32 mouse cellular contexts compared by ENCODE assay signal in the genomic region with DNA sequence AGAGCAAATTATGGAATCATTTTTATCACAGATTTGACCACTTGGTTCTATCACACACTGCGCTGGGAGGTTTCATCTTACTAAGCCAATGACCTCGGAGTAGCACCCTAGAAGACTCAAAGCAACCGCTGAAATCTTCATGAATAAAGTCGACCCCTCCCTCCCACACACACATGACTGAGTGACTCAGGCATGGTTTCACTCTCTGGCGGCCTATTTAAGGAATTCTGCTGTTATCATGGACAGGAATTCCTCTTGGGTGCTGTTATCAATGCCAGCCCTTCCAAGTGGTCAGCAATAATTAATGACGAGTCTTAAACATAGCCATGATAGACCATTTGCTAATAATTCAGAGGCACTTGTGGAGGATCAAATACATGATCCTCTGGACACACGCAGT. TPM values are rescaled to one million over a fixed set of nuclear protein-coding genes. Genes with fewer than 3 reads are reported as not detected.
DNase-seq lines count a peak whose midpoint lies in the region; ATAC-seq and TF ChIP-seq lines count a peak whose summit lies in the region.
"Had no signal": no experiment of that assay in that cellular context is flagged by ENCODE, and none has a peak within 500 bp of the region (broad histone marks: within the 10 kb centered on the region; RNA-seq: fewer than 3 reads in every experiment).

No protein-coding gene starts in this region.

- H3K4me1 ChIP-seq in heart, embryonic 12.5 days (replicated peaks): peaks cover 51% of the 10 kb centered on the region
- no peaks in the 10 kb centered on the region for H3K4me1 ChIP-seq in liver, postnatal 0 days (ENCODE audit: insufficient read depth)
- H3K4me1 ChIP-seq: embryonic facial prominence, embryonic 12.5 days; neural tube, embryonic 12.5 days had no signal

- no peak for TF ChIP-seq EP300 in liver, postnatal 0 days (IDR thresholded peaks at IDR 0.05; ENCODE audit: low read depth)

- no peak overlapping the region; the same call in 1 of the 2 replicates for H3K27ac ChIP-seq in heart, embryonic 12.5 days (ENCODE audit: poor library complexity, severe bottlenecking)
- 0 out of 2 replicates have a peak overlapping the region, but pooled peaks have one; percentile 35 for H3K27ac ChIP-seq in liver, postnatal 0 days (ENCODE audit: low read depth)
- H3K27ac ChIP-seq: embryonic facial prominence, embryonic 12.5 days; forebrain, embryonic 12.5 days; hindbrain, embryonic 14.5 days; layer of hippocampus, adult 2 months; neural tube, embryonic 12.5 days had no signal

- no peak overlapping the region for H3ac ChIP-seq in C2C12 (ENCODE audit: control insufficient read depth, insufficient read length, low read depth)

- peak overlapping the region; percentile 40 for H3K4me2 ChIP-seq in heart, embryonic 12.5 days
- no peak overlapping the region for H3K4me2 ChIP-seq in liver, postnatal 0 days (ENCODE audit: low read depth, low read length)
- H3K4me2 ChIP-seq: embryonic facial prominence, embryonic 12.5 days; forebrain, embryonic 12.5 days; hindbrain, embryonic 14.5 days; liver, embryonic 11.5 days; lung, embryonic 14.5 days; neural tube, embryonic 12.5 days had no signal

- H3K27me3 ChIP-seq in heart, embryonic 12.5 days (replicated peaks): peaks cover 37% of the 10 kb centered on the region
- H3K27me3 ChIP-seq in liver, postnatal 0 days (ENCODE audit: insufficient read depth, low read length): no peaks in the 10 kb centered on the region
- H3K27me3 ChIP-seq in C2C12 (ENCODE audit: control insufficient read depth, insufficient read depth, insufficient read length): no peaks in the 10 kb centered on the region
- H3K27me3 ChIP-seq: embryonic facial prominence, embryonic 12.5 days; forebrain, embryonic 12.5 days; neural tube, embryonic 12.5 days had no signal

- 21% methylated on average over 7 of the region's 7 CpGs for WGBS in heart, embryonic 12.5 days
- WGBS in liver, postnatal 0 days (ENCODE audit: insufficient replicate concordance): 59% methylated on average over 7 of the region's 7 CpGs

- H3K9ac ChIP-seq in heart, embryonic 12.5 days: no peak overlapping the region
- H3K9ac ChIP-seq in liver, postnatal 0 days (replicated peaks): no peak overlapping the region
- H3K9ac ChIP-seq: embryonic facial prominence, embryonic 12.5 days; forebrain, embryonic 12.5 days; hindbrain, embryonic 14.5 days; lung, embryonic 14.5 days; neural tube, embryonic 12.5 days had no signal

- no peak for DNase-seq in heart, adult 8-10 months (ENCODE audit: low spot score)
- no peak for DNase-seq in liver, postnatal 0 days
- DNase-seq in liver (no peak), 3T3-L1 (ENCODE audit: low read depth, low spot score) (peak; percentile 44)
- DNase-seq in ovary, adult 18-20 months (ENCODE audit: low spot score): no peak
- no peak for DNase-seq in thymus, postnatal 25 days
- DNase-seq: adrenal gland, adult 2 months; cerebellum, adult 11-12 months; cerebellum, postnatal 10 days; gastrocnemius, postnatal 25 days; kidney, adult 18-20 months; kidney, postnatal 25 days; layer of hippocampus, postnatal 36 days; lung, embryonic 14.5 days; midbrain, embryonic 14.5 days; thymus, postnatal 14 days had no signal

- ATAC-seq in heart, embryonic 12.5 days (ENCODE audit: insufficient number of reproducible peaks, low FRiP score): no peak
- no peak for ATAC-seq in liver, postnatal 0 days
- ATAC-seq: inflammation-experienced regulatory T-cells, adult 6 months had no signal

- no peaks in the 10 kb centered on the region for H3K9me3 ChIP-seq in heart, embryonic 12.5 days (replicated peaks)
- H3K9me3 ChIP-seq in liver, postnatal 0 days (ENCODE audit: low read length): no peaks in the 10 kb centered on the region
- H3K9me3 ChIP-seq: embryonic facial prominence, embryonic 12.5 days; forebrain, embryonic 12.5 days; neural tube, embryonic 12.5 days had no signal

- no peaks in the 10 kb centered on the region for H3K79me3 ChIP-seq in C2C12 (ENCODE audit: low read depth)

- no peaks in the 10 kb centered on the region for H3K79me2 ChIP-seq in C2C12 (ENCODE audit: control insufficient read depth, insufficient read depth)

- H3K4me3 ChIP-seq in heart, embryonic 12.5 days: no peak overlapping the region
- no peak overlapping the region for H3K4me3 ChIP-seq in liver, postnatal 0 days (ENCODE audit: low read depth, low read length)
- H3K4me3 ChIP-seq in C2C12 (ENCODE audit: insufficient read depth, poor library complexity, severe bottlenecking): no peak overlapping the region
- H3K4me3 ChIP-seq: embryonic facial prominence, embryonic 12.5 days; forebrain, embryonic 12.5 days; layer of hippocampus, adult 2 months; neural tube, embryonic 12.5 days had no signal

- no peaks in the 10 kb centered on the region for H3K36me3 ChIP-seq in heart, embryonic 12.5 days
- no peaks in the 10 kb centered on the region for H3K36me3 ChIP-seq in liver, postnatal 0 days (replicated peaks; ENCODE audit: insufficient read depth, low read length)
- H3K36me3 ChIP-seq in C2C12 (ENCODE audit: control insufficient read depth, insufficient read depth): no peaks in the 10 kb centered on the region
- H3K36me3 ChIP-seq: embryonic facial prominence, embryonic 12.5 days; forebrain, embryonic 12.5 days; neural tube, embryonic 12.5 days had no signal

- TF ChIP-seq CTCF in liver, postnatal 0 days (IDR thresholded peaks at IDR 0.05; ENCODE audit: low read depth): no peak
- no peak for TF ChIP-seq CTCF in C2C12 (IDR thresholded peaks at IDR 0.05; ENCODE audit: control insufficient read depth, insufficient read depth, insufficient read length)

TF ChIP-seq in C2C12, 6 proteins besides CTCF, POLR2A, EP300 and RAD21:
- no peak for TF ChIP-seq MYOD1 (IDR thresholded peaks at IDR 0.05; ENCODE audit: control insufficient read depth, insufficient read length, low read depth)
- peak; percentile 45 for TF ChIP-seq USF1 (IDR thresholded peaks at IDR 0.05; ENCODE audit: low read depth)

RNA-seq across cellular contexts. Expression of a gene that starts 6.5 kb away (rescaled TPM):
- 6.7 and 7.3 TPM in 2 replicates for polyA plus RNA-seq in heart, embryonic 12.5 days (2016; fragmentation: Nextera tagmentation; extraction: Ambion mirVana)
- total RNA-seq in heart, adult 8-10 months (2022): 10 to 100 TPM; 20.9 to 75.6 (median 50.9) TPM
- polyA plus RNA-seq in liver, postnatal 0 days (2015; fragmentation: Nextera tagmentation; extraction: Ambion mirVana): 0.34 and 0.36 TPM in 2 replicates
- polyA plus RNA-seq in C2C12 (2012; fragmentation: generic; extraction: Trizol): not detected
- total RNA-seq: adrenal gland, adult 2 months; gastrocnemius, postnatal 25 days; layer of hippocampus, adult 2 months; layer of hippocampus, postnatal 36 days; left cerebral cortex, postnatal 10 days; megakaryocyte-erythroid progenitor cell, adult 5-6 weeks had no signal
- polyA plus RNA-seq: adrenal gland, adult 2 months; cortical plate, adult 2 months; embryonic facial prominence, embryonic 12.5 days; forebrain, embryonic 12.5 days; hindbrain, embryonic 14.5 days; inflammation-experienced regulatory T-cells, adult 6 months; limb, embryonic 11.5 days; lung, embryonic 14.5 days; midbrain, embryonic 14.5 days; neural tube, embryonic 12.5 days; spleen, adult 2 months; stomach, embryonic 14.5 days had no signal

RNA-seq across cellular contexts. Expression of a gene that starts 33.6 kb away (rescaled TPM):
- polyA plus RNA-seq in heart, embryonic 12.5 days (2016; fragmentation: Nextera tagmentation; extraction: Ambion mirVana): 2.1 and 2.5 TPM in 2 replicates
- 1 to 10 TPM in 3 of 4 experiments, under 1 TPM in 1; 0.53 to 2.5 (median 1.5) TPM for total RNA-seq in heart, adult 8-10 months (2022)
- polyA plus RNA-seq in liver, postnatal 0 days (2015; fragmentation: Nextera tagmentation; extraction: Ambion mirVana): not detected in 2 replicates
- polyA plus RNA-seq in C2C12 (2012; fragmentation: generic; extraction: Trizol): not detected
- total RNA-seq: megakaryocyte-erythroid progenitor cell, adult 5-6 weeks had no signal
- polyA plus RNA-seq: inflammation-experienced regulatory T-cells, adult 6 months; limb, embryonic 11.5 days; midbrain, embryonic 14.5 days; neural tube, embryonic 12.5 days; spleen, adult 2 months had no signal

RNA-seq across cellular contexts. Expression of a gene that starts 49.1 kb away (rescaled TPM):
- not detected in 2 replicates for polyA plus RNA-seq in heart, embryonic 12.5 days (2016; fragmentation: Nextera tagmentation; extraction: Ambion mirVana)
- total RNA-seq in heart, adult 8-10 months (2022): not detected
- not detected in 2 replicates for polyA plus RNA-seq in liver, postnatal 0 days (2015; fragmentation: Nextera tagmentation; extraction: Ambion mirVana)
- polyA plus RNA-seq in C2C12 (2012; fragmentation: generic; extraction: Trizol): not detected
- total RNA-seq: adrenal gland, adult 2 months; gastrocnemius, postnatal 25 days; heart, postnatal 10 days; layer of hippocampus, adult 2 months; layer of hippocampus, postnatal 36 days; left cerebral cortex, postnatal 10 days; megakaryocyte-erythroid progenitor cell, adult 5-6 weeks had no signal
- polyA plus RNA-seq: adrenal gland, adult 2 months; cortical plate, adult 2 months; embryonic facial prominence, embryonic 12.5 days; forebrain, embryonic 12.5 days; hindbrain, embryonic 14.5 days; inflammation-experienced regulatory T-cells, adult 6 months; limb, embryonic 11.5 days; liver, embryonic 11.5 days; lung, embryonic 14.5 days; midbrain, embryonic 14.5 days; neural tube, embryonic 12.5 days; spleen, adult 2 months had no signal
